Mouse (Mus musculus): ENCODE measurements at regions not wholly inside any gene's neighbourhood (a gene's known extent, or its start where the extent isn't known, plus 50 kb on each side); places are given as distances from the start of the nearest gene placed in this dataset.
"Not testable (repeated sequence)": the region's sequence is repeated elsewhere in the genome, so short reads cannot be mapped to it uniquely, and the experiment has no call there.

- in situ Hi-C loops (cut with MboI, MseI): loop anchor here (10.0 kb wide), 1 partner anchor 92 kb away; no protein-coding TSS in a partner anchor
Observed at GRCm38 (mm10) chr1:13042326-13042725, 1628.4 kb downstream of the A830018L16Rik start.

- in situ Hi-C loops (cut with MboI, MseI): no loop called here
Observed at GRCm38 (mm10) chr1:13050140-13050775, 1636.4 kb downstream of the A830018L16Rik start.

- in situ Hi-C loops (cut with MboI, MseI): not testable (repeated sequence)
Observed at GRCm38 (mm10) chr1:13051433-13052066, 1637.6 kb downstream of the A830018L16Rik start.

- in situ Hi-C loops (cut with MboI, MseI): no loop called here
Observed at GRCm38 (mm10) chr1:13052067-13052460, 1638.2 kb downstream of the A830018L16Rik start.

GRCm38 (mm10) chr1:13057741-13058140 lies 1643.8 kb downstream of the A830018L16Rik start:
- in situ Hi-C loops (cut with MboI, MseI): loop anchor here (5.0 kb wide), 1 partner anchor 50 kb away; no protein-coding TSS in a partner anchor

- in situ Hi-C loops (cut with MboI, MseI): loop anchor here (5.0 kb wide), 1 partner anchor 48 kb away; no protein-coding TSS in a partner anchor
Observed at GRCm38 (mm10) chr1:13059616-13060320, 1645.9 kb downstream of the A830018L16Rik start.
